Mouse (Mus musculus): ENCODE measurements around the gene D10Wsu102e. TPM values are rescaled to one million over a fixed set of nuclear protein-coding genes. Genes with fewer than 3 reads are reported as not detected.

The D10Wsu102e gene
- polyA plus RNA-seq, 1 experiment, result 2.4 TPM

- Histone ChIP-seq H3K4me1 (ENCODE audit: control insufficient read depth, insufficient read depth, low read length) (no peaks in the 10 kb centered on the region), H3K27ac (ENCODE audit: insufficient read depth, low read depth, low read length) (no peak overlapping the region), H3K4me3 (ENCODE audit: insufficient read depth, low read depth, low read length) (no peak overlapping the region)
- TF ChIP-seq CTCF (IDR thresholded peaks at IDR 0.05; ENCODE audit: insufficient read depth, low read depth, low read length) (no peak), POLR2A (IDR thresholded peaks at IDR 0.05; ENCODE audit: insufficient read depth, low read depth, low read length) (no peak)
- 61% methylated on average over 8 of the region's 8 CpGs for WGBS
Measured at GRCm38 (mm10) chr10:83376911-83377682, 17.1 kb downstream of the D10Wsu102e start.

- 72% methylated on average over 9 of the region's 9 CpGs for WGBS
- no peak overlapping the region for H3K27ac ChIP-seq (ENCODE audit: insufficient read depth, low read depth, low read length)
- no peak for TF ChIP-seq POLR2A (IDR thresholded peaks at IDR 0.05; ENCODE audit: insufficient read depth, low read depth, low read length)
- no peak for TF ChIP-seq CTCF (IDR thresholded peaks at IDR 0.05; ENCODE audit: insufficient read depth, low read depth, low read length)
- H3K4me3 ChIP-seq (ENCODE audit: insufficient read depth, low read depth, low read length), result no peak overlapping the region
- H3K4me1 ChIP-seq (ENCODE audit: control insufficient read depth, insufficient read depth, low read length), result no peaks in the 10 kb centered on the region
Measured at GRCm38 (mm10) chr10:83378083-83378833, 18.2 kb downstream of the D10Wsu102e start.

DNA sequence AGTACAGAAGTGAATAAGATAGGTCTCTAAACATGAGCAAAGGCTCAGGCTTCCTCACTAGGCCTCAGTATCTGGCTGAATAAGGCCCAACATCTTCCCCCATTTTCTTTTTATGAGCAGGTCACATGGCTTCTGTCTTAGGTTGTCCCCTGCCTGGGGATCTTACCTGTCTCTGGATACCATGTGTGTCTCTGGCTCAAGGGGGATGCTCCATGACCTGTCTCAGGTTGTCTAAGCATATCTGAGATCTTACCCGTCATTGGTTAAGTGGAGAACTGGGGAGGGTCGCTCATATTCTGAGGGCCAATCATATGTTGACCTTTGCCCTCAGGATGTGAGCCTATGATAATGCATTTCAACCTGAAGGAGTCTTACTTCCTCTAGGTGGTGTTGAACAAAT lies 20.5 kb downstream of the D10Wsu102e start:
- Histone ChIP-seq H3K4me3 (ENCODE audit: insufficient read depth, low read depth, low read length) (no peak overlapping the region), H3K27ac (ENCODE audit: insufficient read depth, low read depth, low read length) (no peak overlapping the region), H3K4me1 (ENCODE audit: control insufficient read depth, insufficient read depth, low read length) (no peaks in the 10 kb centered on the region)
- 94% methylated on average over 2 of the region's 2 CpGs for WGBS
- TF ChIP-seq CTCF (IDR thresholded peaks at IDR 0.05; ENCODE audit: insufficient read depth, low read depth, low read length) (no peak), POLR2A (IDR thresholded peaks at IDR 0.05; ENCODE audit: insufficient read depth, low read depth, low read length) (no peak)

GRCm38 (mm10) chr10:83382528-83382927 lies 22.5 kb downstream of the D10Wsu102e start:
- H3K4me3 ChIP-seq (ENCODE audit: insufficient read depth, low read depth, low read length), result no peak overlapping the region
- no peaks in the 10 kb centered on the region for H3K4me1 ChIP-seq (ENCODE audit: control insufficient read depth, insufficient read depth, low read length)
- no peak overlapping the region for H3K27ac ChIP-seq (ENCODE audit: insufficient read depth, low read depth, low read length)
- TF ChIP-seq CTCF (IDR thresholded peaks at IDR 0.05; ENCODE audit: insufficient read depth, low read depth, low read length) (no peak), POLR2A (IDR thresholded peaks at IDR 0.05; ENCODE audit: insufficient read depth, low read depth, low read length) (no peak)
- 73% methylated on average over 4 of the region's 4 CpGs for WGBS

GRCm38 (mm10) chr10:83382988-83383387 lies 23.0 kb downstream of the D10Wsu102e start:
- Histone ChIP-seq H3K4me1 (ENCODE audit: control insufficient read depth, insufficient read depth, low read length) (no peaks in the 10 kb centered on the region), H3K4me3 (ENCODE audit: insufficient read depth, low read depth, low read length) (no peak overlapping the region), H3K27ac (ENCODE audit: insufficient read depth, low read depth, low read length) (no peak overlapping the region)
- WGBS, result 64% methylated on average over 2 of the region's 2 CpGs
- TF ChIP-seq POLR2A (IDR thresholded peaks at IDR 0.05; ENCODE audit: insufficient read depth, low read depth, low read length) (no peak), CTCF (IDR thresholded peaks at IDR 0.05; ENCODE audit: insufficient read depth, low read depth, low read length) (no peak)

DNA sequence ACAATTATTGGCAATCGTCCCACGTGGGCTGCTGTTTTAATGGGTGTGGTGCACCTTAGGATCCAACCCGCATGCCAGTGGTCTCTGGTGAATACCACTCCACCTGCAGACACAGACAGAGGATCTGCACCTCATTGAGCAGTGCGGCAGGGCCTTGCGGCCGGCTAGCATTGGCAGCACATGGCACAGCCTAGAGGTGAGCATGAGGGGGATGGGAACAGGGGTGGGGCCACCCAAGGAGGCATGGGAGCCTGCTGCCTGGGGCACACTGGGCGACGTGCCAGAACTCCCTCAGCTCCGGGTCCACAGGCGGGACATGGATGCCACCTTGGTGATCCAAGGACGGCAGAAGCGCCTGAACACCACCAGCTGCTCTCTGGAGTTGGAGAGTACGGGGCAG lies 23.8 kb downstream of the D10Wsu102e start:
- WGBS, result 90% methylated on average over 13 of the region's 13 CpGs
- H3K4me1 ChIP-seq (ENCODE audit: control insufficient read depth, insufficient read depth, low read length), result no peaks in the 10 kb centered on the region
- TF ChIP-seq POLR2A (IDR thresholded peaks at IDR 0.05; ENCODE audit: insufficient read depth, low read depth, low read length) (no peak), CTCF (IDR thresholded peaks at IDR 0.05; ENCODE audit: insufficient read depth, low read depth, low read length) (no peak)

DNA sequence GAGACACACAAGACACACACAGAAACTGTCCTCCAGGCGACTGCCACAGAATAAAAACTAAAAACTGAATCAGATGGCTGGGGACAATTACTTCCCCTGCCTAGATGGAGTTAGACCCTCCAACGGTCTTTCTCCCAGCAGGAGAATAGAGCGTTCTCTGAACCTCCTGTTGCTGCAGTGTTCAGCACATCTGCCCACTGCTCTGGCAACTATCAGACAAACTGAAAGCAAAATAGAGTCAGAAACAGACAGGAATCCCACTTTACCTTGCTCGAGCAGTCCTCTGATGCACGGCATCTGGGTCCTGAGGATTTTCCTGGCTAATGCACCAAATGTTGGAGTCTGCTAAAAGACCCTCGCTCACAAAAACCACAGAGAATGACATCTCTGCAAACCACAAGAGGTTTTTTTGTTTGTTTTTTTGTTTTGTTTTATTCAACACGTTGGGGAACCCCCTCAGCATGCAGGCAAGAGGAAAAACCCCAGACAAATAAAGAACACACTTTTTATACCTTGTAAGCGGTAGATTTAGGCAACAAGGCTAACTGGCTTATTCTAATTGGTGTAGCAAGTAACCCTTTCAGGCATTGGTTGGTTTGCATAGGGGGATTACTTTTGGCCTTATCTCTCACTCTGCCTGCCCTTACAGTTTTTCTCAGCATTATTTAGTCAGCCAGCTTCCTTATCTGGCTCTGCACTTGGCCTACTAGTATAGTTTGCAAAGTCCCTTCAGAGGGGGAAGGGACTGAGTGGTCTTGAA lies 24.6 kb downstream of the D10Wsu102e start:
- Histone ChIP-seq H3K4me1 (ENCODE audit: control insufficient read depth, insufficient read depth, low read length) (no peaks in the 10 kb centered on the region), H3K27ac (ENCODE audit: insufficient read depth, low read depth, low read length) (no peak overlapping the region), H3K4me3 (ENCODE audit: insufficient read depth, low read depth, low read length) (no peak overlapping the region)
- no peak for TF ChIP-seq POLR2A (IDR thresholded peaks at IDR 0.05; ENCODE audit: insufficient read depth, low read depth, low read length)
- no peak for TF ChIP-seq CTCF (IDR thresholded peaks at IDR 0.05; ENCODE audit: insufficient read depth, low read depth, low read length)
- WGBS, result 86% methylated on average over 8 of the region's 8 CpGs

More for the DNA sequence above, 23.8 kb downstream of the D10Wsu102e start:
- H3K27ac ChIP-seq (ENCODE audit: insufficient read depth, low read depth, low read length), result no peak overlapping the region
- no peak overlapping the region for H3K4me3 ChIP-seq (ENCODE audit: insufficient read depth, low read depth, low read length)

DNA sequence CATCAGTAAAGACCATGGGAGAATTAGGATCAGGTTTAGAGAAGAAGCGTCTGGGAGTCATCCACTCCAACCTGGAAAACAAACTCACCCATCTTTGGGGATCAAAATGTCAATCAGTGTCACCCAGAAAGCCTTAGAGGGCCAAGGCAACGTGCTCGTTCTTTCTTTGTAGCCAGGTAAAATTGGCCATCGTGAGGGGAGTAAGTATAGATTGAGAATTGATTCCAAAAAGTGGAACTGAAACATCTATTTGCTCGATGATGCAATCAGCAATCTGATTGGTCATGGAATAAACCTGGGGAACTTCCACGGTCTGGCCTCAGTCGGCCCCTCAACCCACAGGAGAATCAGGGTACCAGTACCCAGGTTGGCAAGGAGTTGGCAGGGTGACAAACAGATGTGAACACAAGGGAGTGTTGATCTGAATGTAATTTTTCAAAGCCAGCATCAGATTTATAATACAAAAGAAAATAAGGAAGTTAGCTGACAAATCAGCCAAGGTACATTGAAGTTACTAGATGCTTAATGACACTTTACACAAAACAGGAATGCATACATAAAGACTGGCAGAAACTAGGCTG lies 25.4 kb downstream of the D10Wsu102e start:
- Histone ChIP-seq H3K4me1 (ENCODE audit: control insufficient read depth, insufficient read depth, low read length) (no peaks in the 10 kb centered on the region), H3K27ac (ENCODE audit: insufficient read depth, low read depth, low read length) (no peak overlapping the region), H3K4me3 (ENCODE audit: insufficient read depth, low read depth, low read length) (no peak overlapping the region)
- 98% methylated on average over 7 of the region's 7 CpGs for WGBS
- no peak for TF ChIP-seq CTCF (IDR thresholded peaks at IDR 0.05; ENCODE audit: insufficient read depth, low read depth, low read length)
- TF ChIP-seq POLR2A (IDR thresholded peaks at IDR 0.05; ENCODE audit: insufficient read depth, low read depth, low read length), result no peak

Data from olfactory bulb, adult 2 months (tissue).